Mouse (Mus musculus) bone marrow macrophage, adult 2 months (primary cell): ENCODE measurements around the gene Trappc13.

Experiments
- CTCF ChIP-seq: IDR thresholded peaks from 2 replicates; pipeline ENCODE4 v1.5.1; 2012; ENCODE audit warnings: low read depth, mild to moderate bottlenecking, low read length, moderate library complexity
- POLR2A ChIP-seq: IDR thresholded peaks from 2 replicates; pipeline ENCODE4 v1.6.1; 2012; ENCODE audit warnings: mild to moderate bottlenecking, low read depth, low read length, borderline replicate concordance

GRCm38 (mm10) chr13:104145646-104146045 is 32.6 kb downstream of the Trappc13 start:
- no peak for TF ChIP-seq CTCF
- TF ChIP-seq POLR2A = no peak
